Mouse (Mus musculus) CH12.LX (cell line): Measurements from ENCODE around the gene Lrmda.

Experiments used
- CTCF ChIP-seq, 2 experiments: IDR thresholded peaks in 1 of 2; conservative IDR thresholded peaks in 1 of 2; 2 replicates each; pipeline ENCODE4 v1.5.1; 2011 to 2012; ENCODE audit warnings: low read depth in 2 of 2, low read length in 2 of 2, improper control_type of control experiment in 1 of 2, inconsistent platforms in 1 of 2, mild to moderate bottlenecking in 1 of 2, moderate library complexity in 1 of 2
- MAX ChIP-seq: IDR thresholded peaks from 2 replicates; pipeline ENCODE4 v1.6.1; 2011; ENCODE audit warnings: low read length, improper control_type of control experiment
- MAZ ChIP-seq: IDR thresholded peaks from 2 replicates; pipeline ENCODE4 v1.6.1; 2012; ENCODE audit warnings: low read depth, mild to moderate bottlenecking, inconsistent platforms, low read length, improper control_type of control experiment, moderate library complexity

GRCm38 (mm10) chr14:22907221-22907620, 887.7 kb downstream of the Lrmda start:
- no peak for TF ChIP-seq MAZ
- no peak for TF ChIP-seq CTCF (conservative IDR thresholded peaks at IDR 0.05 in 1 of 2, IDR thresholded peaks at IDR 0.05 in 1 of 2; ENCODE audit: low read depth in 2 of 2, low read length in 2 of 2)
- TF ChIP-seq MAX = no peak
